In genomic region chr6:136428412-136428811, GRCm38 (mm10) we compare ENCODE assay signal across 49 mouse cellular contexts. TPM values are rescaled to one million over a fixed set of nuclear protein-coding genes. Genes with fewer than 3 reads are reported as not detected.
"Had no signal": no experiment of that assay in that cellular context is flagged by ENCODE, and none has a peak within 500 bp of the region (broad histone marks: within the 10 kb centered on the region; RNA-seq: fewer than 3 reads in every experiment).

No protein-coding gene starts in this region.

- H3K4me1 ChIP-seq: hindbrain, embryonic 13.5 days; hindbrain, embryonic 15.5 days had no signal

- H3K9ac ChIP-seq: heart, embryonic 12.5 days; heart, embryonic 13.5 days; heart, embryonic 15.5 days; hindbrain, embryonic 12.5 days; hindbrain, embryonic 13.5 days; hindbrain, embryonic 14.5 days; hindbrain, embryonic 15.5 days; intestine, embryonic 15.5 days; kidney, embryonic 15.5 days had no signal

- H3K9me3 ChIP-seq: heart, embryonic 12.5 days; heart, embryonic 13.5 days; heart, embryonic 15.5 days; hindbrain, embryonic 10.5 days; hindbrain, embryonic 12.5 days; hindbrain, embryonic 13.5 days; hindbrain, embryonic 15.5 days; intestine, embryonic 15.5 days; kidney, embryonic 15.5 days had no signal

- H3K27me3 ChIP-seq: heart, embryonic 12.5 days; heart, embryonic 13.5 days; heart, embryonic 15.5 days; hindbrain, embryonic 12.5 days; hindbrain, embryonic 13.5 days; hindbrain, embryonic 15.5 days; intestine, embryonic 15.5 days; kidney, embryonic 15.5 days had no signal

- H3K4me3 ChIP-seq: heart, adult 2 months; heart, embryonic 12.5 days; heart, embryonic 13.5 days; heart, embryonic 15.5 days; hindbrain, embryonic 10.5 days; hindbrain, embryonic 12.5 days; hindbrain, embryonic 13.5 days; hindbrain, embryonic 15.5 days; intestine, embryonic 15.5 days; kidney, embryonic 15.5 days; layer of hippocampus, adult 2 months had no signal

- H3K36me3 ChIP-seq: heart, embryonic 12.5 days; heart, embryonic 13.5 days; heart, embryonic 15.5 days; hindbrain, embryonic 10.5 days; hindbrain, embryonic 12.5 days; hindbrain, embryonic 13.5 days; hindbrain, embryonic 15.5 days; intestine, embryonic 15.5 days; kidney, embryonic 15.5 days had no signal

- ATAC-seq: hindbrain, embryonic 16.5 days; hindbrain, postnatal 0 days; inflammation-experienced regulatory T-cells, adult 6 months; intestine, embryonic 15.5 days; intestine, embryonic 16.5 days; intestine, postnatal 0 days had no signal

- H3K4me2 ChIP-seq: heart, embryonic 11.5 days; heart, embryonic 12.5 days; heart, embryonic 13.5 days; heart, embryonic 15.5 days; hindbrain, embryonic 12.5 days; hindbrain, embryonic 13.5 days; hindbrain, embryonic 14.5 days; hindbrain, embryonic 15.5 days; intestine, embryonic 15.5 days; kidney, embryonic 15.5 days had no signal

- H3K27ac ChIP-seq: heart, adult 2 months; heart, embryonic 13.5 days; heart, embryonic 15.5 days; hindbrain, embryonic 10.5 days; hindbrain, embryonic 12.5 days; hindbrain, embryonic 13.5 days; hindbrain, embryonic 14.5 days; hindbrain, embryonic 15.5 days; hindbrain, postnatal 0 days; intestine, embryonic 15.5 days; kidney, embryonic 15.5 days; kidney, postnatal 0 days; layer of hippocampus, adult 2 months had no signal

- DNase-seq: heart, adult 2 months; heart, postnatal 10 days; heart, postnatal 14 days; heart, postnatal 4 days; kidney, adult 11 months; kidney, adult 18-20 months; kidney, adult 2 months; kidney, adult 8-10 months; kidney, adult 9 months; kidney, postnatal 10 days; kidney, postnatal 14 days; kidney, postnatal 25 days; kidney, postnatal 36 days; kidney, postnatal 4 days; layer of hippocampus, adult 9-11 months; layer of hippocampus, postnatal 36 days had no signal

RNA-seq across cellular contexts. Expression of gene E330021D16Rik, which starts 13.0 kb away (rescaled TPM):
- total RNA-seq: heart, adult 2 months; heart, adult 8-10 months; heart, postnatal 10 days; heart, postnatal 14 days; heart, postnatal 25 days; heart, postnatal 4 days; hematopoietic stem cell, adult 5-6 weeks; hindbrain, postnatal 0 days; layer of hippocampus, adult 18-20 months; layer of hippocampus, adult 2 months; layer of hippocampus, adult 8-10 months; layer of hippocampus, postnatal 10 days; layer of hippocampus, postnatal 14 days; layer of hippocampus, postnatal 25 days; layer of hippocampus, postnatal 36 days; left cerebral cortex, adult 18-20 months had no signal
- polyA plus RNA-seq: heart, adult 2 months; heart, embryonic 11.5 days; heart, embryonic 12.5 days; heart, embryonic 13.5 days; heart, embryonic 14.5 days; heart, embryonic 15.5 days; heart, embryonic 16.5 days; heart, postnatal 0 days; hindbrain, embryonic 10.5 days; hindbrain, embryonic 11.5 days; hindbrain, embryonic 12.5 days; hindbrain, embryonic 13.5 days; hindbrain, embryonic 14.5 days; hindbrain, embryonic 15.5 days; hindbrain, embryonic 16.5 days; hindbrain, postnatal 0 days; intestine, embryonic 14.5 days; intestine, embryonic 15.5 days; intestine, embryonic 16.5 days; intestine, postnatal 0 days; large intestine, adult 2 months had no signal
